Mouse (Mus musculus) CH12.LX (cell line): ENCODE results near the gene A930004D18Rik.

Experiments used
- CTCF ChIP-seq, 2 experiments: IDR thresholded peaks in 1 of 2; conservative IDR thresholded peaks in 1 of 2; 2 replicates each; pipeline ENCODE4 v1.5.1; 2011 to 2012; ENCODE audit warnings: low read depth in 2 of 2, low read length in 2 of 2, improper control_type of control experiment in 1 of 2, inconsistent platforms in 1 of 2, mild to moderate bottlenecking in 1 of 2, moderate library complexity in 1 of 2
- E2F4 ChIP-seq: IDR thresholded peaks from 2 replicates; pipeline ENCODE4 v1.6.1; 2011; ENCODE audit warnings: low read depth, low read length, improper control_type of control experiment; ENCODE audit not compliant: insufficient replicate concordance
- MAX ChIP-seq: IDR thresholded peaks from 2 replicates; pipeline ENCODE4 v1.6.1; 2011; ENCODE audit warnings: low read length, improper control_type of control experiment
- MXI1 ChIP-seq: IDR thresholded peaks from 2 replicates; pipeline ENCODE4 v1.6.1; 2011; ENCODE audit warnings: mild to moderate bottlenecking, low read depth, low read length, improper control_type of control experiment
- POLR2A ChIP-seq: IDR thresholded peaks from 2 replicates; pipeline ENCODE4 v1.6.1; 2011; ENCODE audit warnings: low read depth, mild to moderate bottlenecking, improper control_type of control experiment, low read length
- USF2 ChIP-seq: conservative IDR thresholded peaks from 2 replicates; pipeline ENCODE4 v1.6.1; 2011; ENCODE audit warnings: low read depth, low read length, improper control_type of control experiment
- ZNF384 ChIP-seq: IDR thresholded peaks from 2 replicates; pipeline ENCODE4 v1.6.1; 2012; ENCODE audit warnings: low read depth, low read length, improper control_type of control experiment, inconsistent platforms

DNA sequence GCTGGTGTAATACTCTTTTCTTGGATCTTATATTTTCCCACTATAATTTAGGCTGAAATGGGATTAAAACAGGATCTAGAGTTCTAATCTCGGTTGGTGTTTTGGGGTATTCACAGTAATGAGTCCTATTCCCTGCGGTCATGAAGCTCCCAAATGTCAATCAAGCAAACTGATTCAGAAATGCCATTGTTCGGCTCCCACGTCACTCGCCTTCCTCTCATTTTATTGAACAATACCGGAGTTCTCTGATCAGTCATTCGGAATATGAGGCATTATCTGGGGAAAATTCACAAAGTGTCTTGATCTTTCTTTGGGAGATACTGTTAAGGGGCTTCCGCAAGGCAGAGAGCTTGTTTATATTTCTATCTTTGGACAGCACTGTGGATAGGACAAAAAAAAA is 7.0 kb downstream of the A930004D18Rik start:
- TF ChIP-seq CTCF (conservative IDR thresholded peaks at IDR 0.05 in 1 of 2, IDR thresholded peaks at IDR 0.05 in 1 of 2; ENCODE audit: low read depth in 2 of 2, low read length in 2 of 2) (no peak), POLR2A (no peak), USF2 (no peak), E2F4 (no peak), MAX (no peak), ZNF384 (no peak), MXI1 (no peak)
